In the genomic region with DNA sequence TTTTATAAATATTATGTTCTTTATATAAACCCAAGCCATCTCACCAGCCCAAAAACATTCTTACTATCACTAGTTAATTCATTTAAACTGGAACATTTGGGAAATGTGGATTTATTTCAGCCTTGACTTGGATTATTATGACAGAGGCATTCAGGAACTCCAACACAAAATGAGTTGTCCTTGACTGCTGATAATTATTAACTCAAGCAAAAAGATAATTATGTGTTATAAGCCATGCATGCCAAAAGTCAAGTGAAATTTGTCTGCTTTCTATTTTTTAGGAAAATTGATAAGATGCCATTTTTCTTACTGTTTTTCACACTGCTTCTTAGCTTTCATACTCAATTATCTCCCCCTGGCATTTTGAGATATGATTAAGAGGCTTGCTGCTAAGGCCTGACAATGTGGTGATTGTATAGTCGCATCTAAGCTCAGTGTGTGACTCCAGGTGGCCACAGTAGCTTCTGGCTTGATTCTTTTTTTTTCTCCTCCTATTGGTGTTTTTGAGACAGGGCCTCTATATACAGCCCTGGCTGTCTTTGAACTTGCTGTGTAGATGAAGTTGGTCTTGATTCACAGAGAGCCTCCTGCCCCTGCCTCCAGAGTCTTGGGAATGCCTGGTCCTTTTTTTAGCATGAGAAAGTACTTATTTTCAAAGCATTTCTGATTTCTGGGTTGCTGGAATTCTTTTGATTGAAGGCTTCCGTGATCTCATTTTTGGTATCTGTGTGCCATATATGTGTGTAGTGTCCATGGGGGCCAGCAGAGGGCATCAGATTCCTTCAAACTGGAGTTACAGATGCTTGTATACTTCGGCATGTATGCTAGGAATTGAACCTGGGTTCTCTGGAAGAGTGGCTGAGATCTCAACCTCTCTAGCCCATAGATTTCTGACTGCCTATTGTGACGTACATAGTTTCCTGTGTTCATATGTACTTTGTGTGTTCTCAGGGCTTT, we compare ENCODE assay signal across 20 mouse cellular contexts. TPM values are rescaled to one million over a fixed set of nuclear protein-coding genes. Genes with fewer than 3 reads are reported as not detected.
DNase-seq lines count a peak whose midpoint lies in the region; ATAC-seq and TF ChIP-seq lines count a peak whose summit lies in the region.
"Had no signal": no experiment of that assay in that cellular context is flagged by ENCODE, and none has a peak within 500 bp of the region (broad histone marks: within the 10 kb centered on the region; RNA-seq: fewer than 3 reads in every experiment).

No protein-coding gene starts in this region.

- no peak overlapping the region for H3K9ac ChIP-seq in intestine, postnatal 0 days (ENCODE audit: low read depth, low read length)
- no peak overlapping the region for H3K9ac ChIP-seq in intestine, embryonic 15.5 days
- no peak overlapping the region for H3K9ac ChIP-seq in stomach, postnatal 0 days (ENCODE audit: low read length)
- H3K9ac ChIP-seq: forebrain, embryonic 12.5 days; hindbrain, embryonic 13.5 days; neural tube, embryonic 12.5 days; stomach, embryonic 15.5 days had no signal

- TF ChIP-seq EP300 in stomach, postnatal 0 days (optimal IDR thresholded peaks at IDR 0.05): no peak

- H3K27ac ChIP-seq in intestine, postnatal 0 days (ENCODE audit: low read depth, low read length): no peak overlapping the region
- H3K27ac ChIP-seq in intestine, embryonic 15.5 days: no peak overlapping the region
- no peak overlapping the region for H3K27ac ChIP-seq in thymus, adult 2 months (ENCODE audit: control insufficient read depth, insufficient read depth, low read length)
- H3K27ac ChIP-seq in stomach, postnatal 0 days (replicated peaks): no peak overlapping the region
- H3K27ac ChIP-seq: forebrain, embryonic 12.5 days; hindbrain, embryonic 13.5 days; neural tube, embryonic 12.5 days; stomach, embryonic 15.5 days had no signal

- intact Hi-C loops in gastrocnemius, postnatal 14 days (cut with DNase I; ENCODE audit: low total_unique reads): no loop called here

- H3K9me3 ChIP-seq in intestine, postnatal 0 days (ENCODE audit: control insufficient read depth): 0 out of 2 replicates have a peak, but pooled peaks cover 2% of the 10 kb centered on the region
- H3K9me3 ChIP-seq in intestine, embryonic 15.5 days: no peaks in the 10 kb centered on the region
- H3K9me3 ChIP-seq in stomach, postnatal 0 days (ENCODE audit: control insufficient read depth, low read length): no peaks in the 10 kb centered on the region
- H3K9me3 ChIP-seq: forebrain, embryonic 12.5 days; hindbrain, embryonic 13.5 days; megakaryocyte, embryonic 14.5 days; neural tube, embryonic 12.5 days; stomach, embryonic 15.5 days had no signal

- no peaks in the 10 kb centered on the region for H3K27me3 ChIP-seq in intestine, postnatal 0 days (replicated peaks; ENCODE audit: control insufficient read depth, insufficient read depth, low read length)
- no peaks in the 10 kb centered on the region for H3K27me3 ChIP-seq in intestine, embryonic 15.5 days (replicated peaks)
- no peaks in the 10 kb centered on the region for H3K27me3 ChIP-seq in thymus, adult 2 months (ENCODE audit: control insufficient read depth, insufficient read depth, low read length)
- H3K27me3 ChIP-seq in stomach, postnatal 0 days (ENCODE audit: control insufficient read depth, insufficient read depth, low read length): no peaks in the 10 kb centered on the region
- H3K27me3 ChIP-seq: forebrain, embryonic 12.5 days; hindbrain, embryonic 13.5 days; megakaryocyte, embryonic 14.5 days; neural tube, embryonic 12.5 days; stomach, embryonic 15.5 days had no signal

- TF ChIP-seq POLR2A in thymus, adult 2 months (IDR thresholded peaks at IDR 0.05; ENCODE audit: control insufficient read depth, extremely low read depth, insufficient read depth, low read length, poor library complexity): no peak

- no peaks in the 10 kb centered on the region for H3K36me3 ChIP-seq in intestine, postnatal 0 days (ENCODE audit: control insufficient read depth, insufficient read depth)
- no peaks in the 10 kb centered on the region for H3K36me3 ChIP-seq in intestine, embryonic 15.5 days
- H3K36me3 ChIP-seq in thymus, adult 2 months (ENCODE audit: control insufficient read depth, insufficient read depth, low read length): no peaks in the 10 kb centered on the region
- H3K36me3 ChIP-seq in stomach, postnatal 0 days (ENCODE audit: control insufficient read depth, insufficient read depth, low read length): no peaks in the 10 kb centered on the region
- H3K36me3 ChIP-seq: forebrain, embryonic 12.5 days; hindbrain, embryonic 13.5 days; neural tube, embryonic 12.5 days; stomach, embryonic 15.5 days had no signal

- no peak for ATAC-seq in intestine, postnatal 0 days
- ATAC-seq in intestine, embryonic 15.5 days: no peak
- ATAC-seq in stomach, postnatal 0 days (ENCODE audit: low FRiP score, low TSS enrichment): no peak

- H3K4me2 ChIP-seq in intestine, postnatal 0 days (replicated peaks; ENCODE audit: low read depth): no peak overlapping the region
- H3K4me2 ChIP-seq in intestine, embryonic 15.5 days (replicated peaks): no peak overlapping the region
- H3K4me2 ChIP-seq in stomach, postnatal 0 days (replicated peaks; ENCODE audit: low read depth): no peak overlapping the region
- H3K4me2 ChIP-seq: forebrain, embryonic 12.5 days; hindbrain, embryonic 13.5 days; neural tube, embryonic 12.5 days; stomach, embryonic 15.5 days had no signal

- DNase-seq in thymus, postnatal 4 days: peak; percentile 16
- no peak for DNase-seq in thymus, adult 2 months
- peak; percentile 57 for DNase-seq in ZHBTc4 (ENCODE audit: low read depth, low spot score)
- no peak for DNase-seq in stomach, postnatal 0 days (ENCODE audit: low spot score)
- DNase-seq in spleen, adult 12 weeks (ENCODE audit: low spot score): no peak
- DNase-seq in gastrocnemius, postnatal 14 days: no peak
- DNase-seq: cerebellum, postnatal 14 days; heart, adult 18-20 months; kidney, adult 2 months; thymus, postnatal 25 days had no signal

- WGBS in intestine, postnatal 0 days: 82% methylated on average over 4 of the region's 4 CpGs
- WGBS in intestine, embryonic 15.5 days: 84% methylated on average over 4 of the region's 4 CpGs
- WGBS in thymus, adult 2 months: 97% methylated on average over 4 of the region's 4 CpGs
- 87% methylated on average over 4 of the region's 4 CpGs for WGBS in stomach, postnatal 0 days

- H3K4me3 ChIP-seq in intestine, postnatal 0 days (ENCODE audit: low read depth, low read length): no peak overlapping the region
- no peak overlapping the region for H3K4me3 ChIP-seq in intestine, embryonic 15.5 days (replicated peaks)
- no peak overlapping the region for H3K4me3 ChIP-seq in thymus, adult 2 months (ENCODE audit: control insufficient read depth, insufficient read depth, low read length)
- H3K4me3 ChIP-seq in stomach, postnatal 0 days (ENCODE audit: low read depth, low read length): no peak overlapping the region
- H3K4me3 ChIP-seq: forebrain, embryonic 12.5 days; hindbrain, embryonic 13.5 days; megakaryocyte, embryonic 14.5 days; neural tube, embryonic 12.5 days; stomach, embryonic 15.5 days had no signal

- no peaks in the 10 kb centered on the region for H3K4me1 ChIP-seq in intestine, postnatal 0 days (replicated peaks; ENCODE audit: control insufficient read depth, insufficient read depth, low read length)
- no peaks in the 10 kb centered on the region for H3K4me1 ChIP-seq in intestine, embryonic 15.5 days (replicated peaks)
- H3K4me1 ChIP-seq in thymus, adult 2 months (replicated peaks; ENCODE audit: control insufficient read depth, insufficient read depth, low read length): no peaks in the 10 kb centered on the region
- H3K4me1 ChIP-seq in stomach, postnatal 0 days (replicated peaks; ENCODE audit: control insufficient read depth, insufficient read depth): no peaks in the 10 kb centered on the region
- H3K4me1 ChIP-seq: forebrain, embryonic 12.5 days; hindbrain, embryonic 13.5 days; neural tube, embryonic 12.5 days; stomach, embryonic 15.5 days had no signal

- TF ChIP-seq CTCF in intestine, postnatal 0 days (IDR thresholded peaks at IDR 0.05; ENCODE audit: low read depth): peak; percentile 43
- TF ChIP-seq CTCF in thymus, adult 2 months (IDR thresholded peaks at IDR 0.05; ENCODE audit: borderline replicate concordance, control insufficient read depth, extremely low read depth, insufficient read depth, low read length, poor library complexity): no peak
- peak; percentile 48 for TF ChIP-seq CTCF in stomach, postnatal 0 days (IDR thresholded peaks at IDR 0.05; ENCODE audit: low read depth)

RNA-seq across cellular contexts. Expression of gene Aven, which starts 28.0 kb away (rescaled TPM):
- polyA plus RNA-seq in intestine, postnatal 0 days (2015; fragmentation: Nextera tagmentation; extraction: Ambion mirVana): 5.0 and 5.9 TPM in 2 replicates
- 8.4 and 11.9 TPM in 2 replicates for polyA plus RNA-seq in intestine, embryonic 15.5 days (2015; fragmentation: Nextera tagmentation; extraction: Ambion mirVana)
- polyA plus RNA-seq in thymus, adult 2 months (2012; rRNA removed): 5.1 and 5.9 TPM in 2 replicates
- polyA plus RNA-seq in stomach, postnatal 0 days (2015; fragmentation: Nextera tagmentation; extraction: Ambion mirVana): 3.6 and 4.7 TPM in 2 replicates
- total RNA-seq in gastrocnemius, postnatal 14 days (2021): 10 to 100 TPM; 15.8 to 23.6 TPM

RNA-seq across cellular contexts. Expression of gene Chrm5, which starts 40.2 kb away (rescaled TPM):
- not detected in 2 replicates for polyA plus RNA-seq in intestine, postnatal 0 days (2015; fragmentation: Nextera tagmentation; extraction: Ambion mirVana)
- 0.09 TPM in 1 of 2 replicates, not detected in the other for polyA plus RNA-seq in intestine, embryonic 15.5 days (2015; fragmentation: Nextera tagmentation; extraction: Ambion mirVana)
- polyA plus RNA-seq in thymus, adult 2 months (2012; rRNA removed): not detected in 2 replicates
- not detected in 2 replicates for polyA plus RNA-seq in stomach, postnatal 0 days (2015; fragmentation: Nextera tagmentation; extraction: Ambion mirVana)
- not detected for total RNA-seq in gastrocnemius, postnatal 14 days (2021)
- total RNA-seq: heart, adult 18-20 months had no signal
- polyA plus RNA-seq: heart, embryonic 16.5 days; kidney, adult 2 months; limb, embryonic 14.5 days; spleen, adult 2 months; stomach, embryonic 15.5 days had no signal

Comparison
In these comparisons a context has a peak if more than half of its experiments do, and no peak if none do; other contexts are left out.
1. DNase-seq: peak in thymus, postnatal 4 days (single experiment) and ZHBTc4 (single experiment); none in thymus, adult 2 months (single experiment), stomach, postnatal 0 days (single experiment), spleen, adult 12 weeks (single experiment) and gastrocnemius, postnatal 14 days (single experiment).